Mouse (Mus musculus) bone marrow, adult 2 months (tissue): ENCODE measurements around the gene Klk1b21.

Source experiments
- CTCF ChIP-seq: fragments of 200-500 bp; IDR thresholded peaks from 2 replicates; pipeline ENCODE4 v1.5.1; 2011; ENCODE audit warnings: low read length, control low read depth; ENCODE audit not compliant: control insufficient read depth, insufficient read depth
- POLR2A ChIP-seq: fragments of 200-500 bp; IDR thresholded peaks from 2 replicates; pipeline ENCODE4 v1.6.1; 2011; ENCODE audit warnings: low read depth, mild to moderate bottlenecking, control low read depth, low read length, borderline replicate concordance; ENCODE audit not compliant: control insufficient read depth

DNA sequence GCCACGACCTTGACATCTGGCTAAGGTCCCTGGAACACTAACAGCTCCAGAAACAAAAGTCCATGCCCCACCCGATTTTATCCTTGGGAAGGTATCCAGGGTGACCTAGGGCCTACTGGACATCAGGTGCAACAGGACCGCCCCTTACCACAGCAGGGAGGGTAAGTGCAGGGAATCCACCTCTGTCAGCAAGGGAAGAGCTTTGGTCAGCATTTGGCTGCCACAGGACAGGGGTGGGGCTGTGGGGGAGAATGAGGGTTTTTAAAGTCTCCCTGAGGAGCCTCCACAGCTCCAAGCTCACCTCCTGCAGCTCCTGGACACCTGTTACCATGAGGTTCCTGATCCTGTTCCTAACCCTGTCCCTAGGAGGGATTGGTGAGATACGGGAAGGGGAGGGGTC is 10.2 kb downstream of the Klk1b21 start, which contains the start of gene Klk1b22:
- no peak for TF ChIP-seq POLR2A
- TF ChIP-seq CTCF = no peak
